Mouse (Mus musculus) erythroid progenitor cell, adult 5-6 weeks (primary cell): ENCODE measurements around the gene Zfp507. TPM values are rescaled to one million over a fixed set of nuclear protein-coding genes. Genes with fewer than 3 reads are reported as not detected.

Experiments
- ATAC-seq: replicated peaks from 2 replicates; pipeline ENCODE4 v1.8.0; 2016; ENCODE audit warnings: moderate number of reproducible peaks, mild to moderate bottlenecking, moderate TSS enrichment, inconsistent platforms; ENCODE audit not compliant: poor library complexity, low FRiP score, severe bottlenecking
- total RNA-seq, 2 experiments: library from RNA; stranded (forward) in 1 of 2; stranded (reverse) in 1 of 2; fragments of 150-400 nt in 1 of 2; fragments of 186-747, 209-891 nt in 1 of 2; gene quantifications; 2 replicates each; pipeline versions ENCODE4 v1.2.3 to v1.2.4; 2015 to 2017; ENCODE audit warnings: low replicate concordance in 2 of 2

Zfp507 gene
- total RNA-seq, 2 experiments from 2014 or later, result 8.8 to 15.9 TPM

DNA sequence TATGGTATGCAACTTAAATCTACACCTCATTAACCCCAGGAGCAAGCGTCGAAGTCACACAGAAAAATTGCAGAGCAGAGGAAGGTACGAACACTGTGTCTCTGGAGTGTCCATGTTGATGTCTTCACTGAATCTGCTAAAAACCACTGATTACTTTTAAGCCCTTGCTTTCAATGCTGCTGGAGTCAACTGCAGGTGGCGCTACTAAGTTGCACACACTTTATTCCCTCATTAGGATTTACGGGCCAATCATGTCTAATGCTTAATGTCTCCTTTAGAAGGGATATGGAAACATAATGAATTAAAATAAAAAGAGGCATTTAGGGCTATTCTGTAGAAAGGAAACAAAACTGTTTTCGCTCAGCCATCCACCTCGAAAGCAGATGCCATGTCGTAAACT, 12.6 kb downstream of the Zfp507 start:
- ATAC-seq, result no peak

- no peak for ATAC-seq
These were observed 17.2 kb downstream of the Zfp507 start for GRCm38 (mm10) chr7:35785579-35785978.

DNA sequence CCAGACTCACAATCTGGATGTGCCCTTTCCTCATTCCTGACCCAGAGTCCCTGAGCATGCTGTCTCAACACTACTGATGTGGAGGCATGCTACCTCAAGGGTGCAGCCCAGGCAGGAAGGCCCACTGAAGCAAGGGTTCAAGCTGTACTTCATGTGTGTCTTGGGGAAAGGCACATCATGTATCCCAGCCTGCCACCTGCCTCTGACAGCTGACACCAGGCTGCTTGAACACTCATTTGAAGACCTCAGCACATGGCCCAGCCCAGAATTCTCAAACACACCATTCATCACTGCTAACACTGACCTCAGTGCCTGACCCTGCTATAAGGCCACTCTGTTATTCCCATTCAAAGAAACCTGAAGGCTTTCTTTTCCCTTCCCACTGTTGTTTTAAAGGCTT, 20.6 kb downstream of the Zfp507 start:
- ATAC-seq, result no peak

- ATAC-seq, result no peak
These were observed 28.7 kb downstream of the Zfp507 start for GRCm38 (mm10) chr7:35774127-35774526.

- ATAC-seq, result no peak
These were observed 30.5 kb downstream of the Zfp507 start for GRCm38 (mm10) chr7:35772347-35772746.

GRCm38 (mm10) chr7:35771106-35771505, 31.7 kb downstream of the Zfp507 start:
- no peak for ATAC-seq

DNA sequence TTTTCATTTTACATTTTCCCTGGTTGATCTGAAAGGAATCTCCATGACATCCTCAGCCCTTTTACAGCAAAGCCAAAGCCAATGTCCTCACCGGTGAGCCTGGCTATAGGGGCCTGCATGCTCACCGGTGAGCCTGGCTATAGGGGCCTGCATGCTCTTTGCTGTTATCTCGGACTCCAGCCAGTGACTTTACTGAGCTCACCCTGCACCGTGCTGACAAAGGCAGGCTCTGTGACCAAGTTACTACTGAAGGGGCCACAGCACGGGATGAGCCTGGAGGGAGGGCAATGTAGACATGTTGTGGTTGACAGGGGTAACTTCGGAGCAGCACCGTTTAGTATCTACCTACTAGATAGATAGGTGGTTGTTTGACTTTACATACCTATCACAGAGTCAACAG, 32.7 kb downstream of the Zfp507 start:
- no peak for ATAC-seq

GRCm38 (mm10) chr7:35764461-35764860, 38.3 kb downstream of the Zfp507 start:
- no peak for ATAC-seq

GRCm38 (mm10) chr7:35761801-35762200, 41.0 kb downstream of the Zfp507 start:
- no peak for ATAC-seq

DNA sequence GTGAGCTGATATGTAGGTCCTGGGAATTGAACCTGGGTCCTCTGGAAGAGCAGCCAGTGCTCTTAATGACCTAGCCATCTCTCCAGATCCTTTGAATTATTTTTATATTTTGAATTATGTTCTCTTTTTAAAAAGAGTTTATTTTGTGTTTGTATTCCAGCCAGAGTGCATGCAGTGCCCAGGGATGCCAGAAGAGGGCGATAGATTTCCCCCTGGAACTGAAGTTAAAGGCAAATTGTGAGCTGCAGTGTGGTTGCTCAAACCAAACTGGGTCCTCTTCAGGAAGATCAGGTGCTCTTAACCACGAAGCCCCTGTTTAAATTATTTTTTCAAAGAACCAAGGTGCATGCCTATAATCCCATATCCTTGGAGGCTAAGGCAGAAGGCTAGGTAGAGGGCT, 43.2 kb downstream of the Zfp507 start:
- no peak for ATAC-seq

DNA sequence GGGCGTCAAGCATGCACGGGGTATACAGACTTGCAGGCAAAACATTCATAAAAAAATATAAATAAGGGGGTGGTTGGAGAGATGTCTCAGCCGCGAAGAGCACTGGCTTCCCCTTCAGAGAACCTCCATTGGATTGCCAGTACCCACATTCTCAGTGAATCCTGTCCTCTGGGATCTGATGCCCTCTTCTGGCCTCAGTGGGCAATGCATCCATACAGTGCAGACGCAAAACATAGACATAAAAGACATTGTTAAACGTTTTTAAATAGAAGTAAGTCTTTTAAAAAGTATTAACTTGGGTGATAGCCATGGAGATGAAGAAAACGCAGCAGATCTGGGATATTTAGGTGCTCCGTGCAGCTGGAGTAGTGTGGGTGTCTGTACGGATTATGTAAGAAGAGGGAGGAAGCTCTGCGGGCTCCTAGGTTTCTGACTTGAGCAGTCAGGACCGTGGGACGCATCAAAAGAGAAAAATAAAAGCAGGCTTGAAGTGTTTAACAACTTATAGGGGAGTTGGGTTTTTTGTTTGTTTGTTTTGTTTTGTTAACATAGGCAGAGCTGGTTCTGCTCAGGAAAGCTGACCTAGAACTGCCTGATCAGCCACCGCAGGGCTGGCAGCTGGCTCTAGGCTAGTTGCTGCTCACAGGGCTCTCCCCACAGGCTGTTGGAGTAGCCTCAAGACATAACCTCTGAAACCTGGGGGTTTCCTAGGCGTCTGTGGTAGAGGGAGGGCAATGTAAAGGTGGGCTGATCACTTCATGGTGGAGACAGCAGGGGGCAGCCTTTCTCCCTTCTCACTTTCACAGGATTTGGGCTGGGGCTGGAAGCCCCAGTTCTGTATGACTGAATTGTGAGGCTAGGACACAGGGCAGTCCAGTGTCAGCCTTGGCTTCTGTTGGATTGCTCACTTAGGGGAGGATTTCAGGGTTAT, 46.0 kb downstream of the Zfp507 start:
- no peak for ATAC-seq

DNA sequence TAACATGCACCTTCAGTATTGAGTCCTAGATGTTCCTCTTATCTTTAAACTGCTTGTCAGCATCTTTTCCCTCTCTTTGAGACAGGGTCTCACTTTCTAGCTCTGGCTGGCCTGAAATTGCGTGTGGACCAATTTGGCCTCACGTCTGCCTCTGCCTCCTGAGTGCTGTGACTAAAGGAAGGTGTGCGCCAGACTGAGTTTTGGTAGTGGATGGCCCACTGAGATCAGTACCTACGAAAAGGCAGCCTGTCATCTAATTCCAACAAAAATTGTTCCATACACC, 48.0 kb downstream of the Zfp507 start:
- no peak for ATAC-seq

GRCm38 (mm10) chr7:35754033-35754885, 48.5 kb downstream of the Zfp507 start, which contains the start of gene Dpy19l3:
TSS of gene Dpy19l3 (minus strand) at chr7:35754454.
- ATAC-seq, result peak; percentile 86

- ATAC-seq, result no peak
These were observed 49.3 kb downstream of the Zfp507 start for GRCm38 (mm10) chr7:35753319-35754032.

GRCm38 (mm10) chr7:35750873-35751272, 51.9 kb downstream of the Zfp507 start:
- no peak for ATAC-seq

GRCm38 (mm10) chr7:35747397-35747964, 55.3 kb downstream of the Zfp507 start:
- no peak for ATAC-seq

DNA sequence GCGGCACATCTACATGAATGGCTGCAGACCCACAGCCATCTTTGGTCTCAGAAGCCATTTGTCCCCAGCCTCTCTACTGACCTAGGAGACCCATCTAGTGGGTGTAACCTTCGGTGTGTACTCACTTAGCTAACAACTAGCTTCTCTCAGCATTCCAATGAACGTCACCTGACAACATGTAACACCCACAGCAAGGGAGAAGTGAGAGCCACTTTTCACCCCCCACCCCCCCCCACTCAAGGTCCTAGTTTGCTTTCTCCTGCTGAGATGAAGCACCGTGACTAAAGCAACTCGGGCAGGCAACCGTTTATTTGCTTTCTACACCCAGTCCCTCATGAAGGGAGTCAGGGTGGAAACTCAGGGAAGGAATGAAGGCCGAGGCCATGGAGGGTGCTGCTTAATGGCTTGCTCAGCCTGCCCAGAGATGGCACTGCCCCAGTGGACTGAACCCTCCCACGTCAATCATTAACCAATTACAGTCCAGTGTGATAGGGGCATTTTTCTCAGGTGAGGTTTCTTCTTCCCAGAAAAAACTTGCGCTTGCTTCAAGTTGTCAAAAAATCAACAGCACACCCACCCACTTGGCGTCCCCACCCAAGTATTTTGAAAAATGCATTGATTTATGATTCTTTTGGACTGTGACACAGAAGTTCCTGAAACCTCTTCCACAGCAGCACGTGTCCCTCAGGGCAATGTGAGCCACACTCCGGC, 56.0 kb downstream of the Zfp507 start:
- no peak for ATAC-seq

- no peak for ATAC-seq
These were observed 57.5 kb downstream of the Zfp507 start for GRCm38 (mm10) chr7:35745281-35745702.

DNA sequence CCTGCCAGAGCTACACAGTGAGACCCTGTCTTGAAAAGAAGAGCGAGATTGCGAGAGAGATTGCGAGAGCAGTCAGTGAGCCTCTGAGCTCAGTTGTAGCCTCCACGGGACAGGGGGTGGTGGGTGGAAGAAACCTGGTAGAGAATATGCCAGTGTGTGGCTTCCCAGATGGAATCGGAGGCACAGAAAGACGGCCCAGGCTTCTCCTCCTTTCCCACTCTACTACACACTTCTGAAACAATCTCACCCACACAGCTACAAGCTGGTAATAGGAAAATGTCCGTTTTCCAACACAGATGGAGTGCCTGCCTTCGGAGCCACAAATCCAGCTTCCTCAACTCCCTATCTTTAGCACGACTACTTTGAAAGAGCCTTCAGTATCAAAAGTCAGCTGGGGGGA, 58.0 kb downstream of the Zfp507 start:
- ATAC-seq, result no peak
